Mouse (Mus musculus) C2C12 (cell line): Measurements from ENCODE around the gene Aspn. TPM values are rescaled to one million over a fixed set of nuclear protein-coding genes. Genes with fewer than 3 reads are reported as not detected.

Experiments used
- H3K27me3 ChIP-seq: one replicate; pipeline ENCODE4 v1.6.1; 2011; ENCODE audit not compliant: control insufficient read depth, insufficient read depth, insufficient read length
- H3K36me3 ChIP-seq: one replicate; pipeline ENCODE4 v1.6.1; 2011; ENCODE audit not compliant: control insufficient read depth, insufficient read depth
- H3K4me3 ChIP-seq: one replicate; pipeline ENCODE4 v1.5.1; 2011; ENCODE audit warnings: mild to moderate bottlenecking, control low read depth; ENCODE audit not compliant: poor library complexity, insufficient read depth, severe bottlenecking
- H3K79me2 ChIP-seq: one replicate; pipeline ENCODE4 v1.6.1; 2011; ENCODE audit not compliant: control insufficient read depth, insufficient read depth
- H3K79me3 ChIP-seq: one replicate; pipeline ENCODE4 v1.6.1; 2011; ENCODE audit warnings: low read depth, control low read depth
- H3ac ChIP-seq: one replicate; pipeline ENCODE3; 2011; ENCODE audit warnings: low read depth; ENCODE audit not compliant: control insufficient read depth, insufficient read length
- CEBPB ChIP-seq: IDR thresholded peaks from one replicate; pipeline ENCODE4 v1.6.1; 2011; ENCODE audit warnings: low read depth, mild to moderate bottlenecking, control low read depth, moderate library complexity
- CTCF ChIP-seq: IDR thresholded peaks from one replicate; pipeline ENCODE4 v1.5.1; 2011; ENCODE audit not compliant: control insufficient read depth, insufficient read depth, insufficient read length
- FOSL1 ChIP-seq: IDR thresholded peaks from one replicate; pipeline ENCODE4 v1.8.0; 2011; ENCODE audit warnings: mild to moderate bottlenecking, low read length; ENCODE audit not compliant: poor library complexity, insufficient read depth, severe bottlenecking
- MAX ChIP-seq: IDR thresholded peaks from one replicate; pipeline ENCODE4 v1.6.1; 2011; ENCODE audit warnings: mild to moderate bottlenecking, control low read depth
- MYOD1 ChIP-seq: IDR thresholded peaks from one replicate; pipeline ENCODE4 v1.6.1; 2011; ENCODE audit warnings: low read depth; ENCODE audit not compliant: control insufficient read depth, insufficient read length
- MYOG ChIP-seq: IDR thresholded peaks from one replicate; pipeline ENCODE4 v1.6.1; 2011; ENCODE audit not compliant: control insufficient read depth, insufficient read length; ENCODE audit errors: extremely low read depth
- USF1 ChIP-seq: IDR thresholded peaks from one replicate; pipeline ENCODE4 v1.6.1; 2011; ENCODE audit warnings: low read depth, mild to moderate bottlenecking, control low read depth, moderate library complexity
- polyA plus RNA-seq: library from polyadenylated mRNA; unstranded; fragments of >200 nt; fragmentation: generic; extraction: Trizol; gene quantifications from one replicate; pipeline ENCODE4 v1.2.1, GENCODE M21; 2012; ENCODE audit warnings: missing spikeins

Aspn gene
- polyA plus RNA-seq, 1 experiment: 0.14 TPM

- TF ChIP-seq MAX: no peak
- no peak for TF ChIP-seq USF1
- no peak for TF ChIP-seq MYOD1
- TF ChIP-seq MYOG: no peak
- TF ChIP-seq CEBPB: no peak
- no peak for TF ChIP-seq CTCF
- TF ChIP-seq FOSL1: no peak
- Histone ChIP-seq H3ac (no peak overlapping the region), H3K79me3 (no peaks in the 10 kb centered on the region), H3K27me3 (no peaks in the 10 kb centered on the region), H3K36me3 (no peaks in the 10 kb centered on the region), H3K79me2 (no peaks in the 10 kb centered on the region), H3K4me3 (no peak overlapping the region)
Observed at GRCm38 (mm10) chr13:49603603-49604002, 59.4 kb downstream of the Aspn start.

- Histone ChIP-seq H3K27me3 (no peaks in the 10 kb centered on the region), H3K79me3 (peaks cover 3% of the 10 kb centered on the region), H3K79me2 (no peaks in the 10 kb centered on the region), H3ac (no peak within 1 kb of the TSS), H3K36me3 (no peaks in the 10 kb centered on the region), H3K4me3 (no peak within 1 kb of the TSS)
- TF ChIP-seq USF1 (no peak), MYOD1 (no peak), MYOG (no peak), FOSL1 (no peak), MAX (no peak), CTCF (no peak), CEBPB (no peak)
Observed at GRCm38 (mm10) chr13:49607714-49608113, 63.5 kb downstream of the Aspn start, which contains the start of gene Ogn. Gene Ogn, plus strand, starts transcription at chr13:49608046.

DNA sequence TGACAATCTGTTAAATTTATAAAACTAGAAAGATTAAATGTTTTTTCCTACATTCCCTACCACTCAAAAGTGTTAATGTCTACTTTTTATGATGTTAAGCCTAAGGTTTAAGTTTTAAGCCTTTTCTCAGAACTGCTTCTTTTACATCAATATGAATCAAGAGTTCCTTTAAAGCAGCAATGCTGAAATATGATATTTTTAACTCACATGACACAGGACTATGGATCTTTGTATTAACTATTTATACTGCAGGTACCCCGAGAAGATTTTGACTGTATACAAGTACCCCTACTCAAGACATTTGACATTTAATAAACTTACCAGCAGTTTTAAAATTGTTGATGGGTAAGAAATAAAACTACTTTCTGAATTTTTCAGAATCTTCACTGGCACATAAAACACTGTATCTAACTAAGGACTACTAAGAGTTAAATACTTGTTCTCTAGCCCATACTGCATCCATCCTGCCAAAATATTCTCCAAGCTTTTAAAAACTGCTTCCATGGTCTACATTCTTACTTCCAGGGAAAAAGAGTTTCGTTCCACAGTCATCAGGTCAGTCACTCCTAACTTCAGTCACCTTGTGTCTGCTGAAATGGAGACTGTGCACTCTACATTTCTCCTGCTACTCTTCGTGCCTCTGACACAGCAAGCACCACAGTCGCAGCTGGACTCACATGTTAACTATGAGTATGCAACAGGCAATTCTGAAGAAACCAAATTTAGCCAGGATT, 64.5 kb downstream of the Aspn start:
- H3K79me3 ChIP-seq: peaks cover 3% of the 10 kb centered on the region
- H3ac ChIP-seq: no peak overlapping the region
- no peak for TF ChIP-seq FOSL1
- no peak for TF ChIP-seq MYOG
- no peak for TF ChIP-seq CTCF
- no peak for TF ChIP-seq MYOD1
- TF ChIP-seq CEBPB: no peak
- no peak for TF ChIP-seq USF1
- TF ChIP-seq MAX: no peak
- H3K36me3 ChIP-seq: no peaks in the 10 kb centered on the region
- no peaks in the 10 kb centered on the region for H3K27me3 ChIP-seq
- no peaks in the 10 kb centered on the region for H3K79me2 ChIP-seq
- no peak overlapping the region for H3K4me3 ChIP-seq

- Histone ChIP-seq H3ac (no peak overlapping the region), H3K79me3 (no peaks in the 10 kb centered on the region), H3K4me3 (no peak overlapping the region), H3K27me3 (no peaks in the 10 kb centered on the region), H3K36me3 (no peaks in the 10 kb centered on the region), H3K79me2 (no peaks in the 10 kb centered on the region)
- TF ChIP-seq MYOD1: no peak
- TF ChIP-seq CTCF: no peak
- no peak for TF ChIP-seq MYOG
- no peak for TF ChIP-seq MAX
- TF ChIP-seq CEBPB: no peak
- TF ChIP-seq USF1: no peak
- no peak for TF ChIP-seq FOSL1
Observed at GRCm38 (mm10) chr13:49617021-49617420, 72.8 kb downstream of the Aspn start.

Other genes with a start within 250 kb of the Aspn start
- 44.8 TPM for gene Fgd3, start 224.1 kb upstream of the Aspn start, polyA plus RNA-seq
- gene Bicd2, start 202.9 kb upstream of the Aspn start, polyA plus RNA-seq: 42.9 TPM
- 5.4 TPM for gene Ippk, start 123.2 kb upstream of the Aspn start, polyA plus RNA-seq
- gene Tes3-ps, start 51.1 kb upstream of the Aspn start, polyA plus RNA-seq: 0.59 TPM
- 0.04 TPM for gene Ecm2, start 39.6 kb upstream of the Aspn start, polyA plus RNA-seq
- 0.32 TPM for gene Omd, start 38.0 kb downstream of the Aspn start, polyA plus RNA-seq
- 4.6 TPM for gene Ogn, start 63.6 kb downstream of the Aspn start, polyA plus RNA-seq
- gene Cenpp, start 108.3 kb downstream of the Aspn start, polyA plus RNA-seq: 11.2 TPM
- gene Nol8, start 108.6 kb downstream of the Aspn start, polyA plus RNA-seq: 3.5 TPM
- 58.7 TPM for gene Iars, start 137.7 kb downstream of the Aspn start, polyA plus RNA-seq